Mouse (Mus musculus) c-Kit-positive CD71-positive TER-119-negative erythroid progenitor cells, embryonic 14.5 days (primary cell): ENCODE results near the gene Wdfy2.
"Not testable (repeated sequence)": the region's sequence is repeated elsewhere in the genome, so short reads cannot be mapped to it uniquely, and the experiment has no call there.

Source experiments
- DNase-seq: peaks from one replicate; pipeline ENCODE4 v3.0.0-alpha.2; 2013; ENCODE audit warnings: low read depth

Wdfy2 gene

GRCm38 (mm10) chr14:62879497-62879896, 42.0 kb downstream of the Wdfy2 start:
- peak; percentile 63 for DNase-seq

- no peak for DNase-seq
These were observed 42.8 kb downstream of the Wdfy2 start for GRCm38 (mm10) chr14:62880084-62880851.

- no peak for DNase-seq
These were observed 44.7 kb downstream of the Wdfy2 start for GRCm38 (mm10) chr14:62882061-62882614.

GRCm38 (mm10) chr14:62883551-62883950, 46.1 kb downstream of the Wdfy2 start:
- no peak for DNase-seq

- no peak for DNase-seq
These were observed 46.7 kb downstream of the Wdfy2 start for GRCm38 (mm10) chr14:62884171-62884570.

GRCm38 (mm10) chr14:62884639-62885038, 47.2 kb downstream of the Wdfy2 start:
- no peak for DNase-seq

GRCm38 (mm10) chr14:62885146-62885545, 47.7 kb downstream of the Wdfy2 start:
- no peak for DNase-seq

- DNase-seq, result no peak
These were observed 53.9 kb downstream of the Wdfy2 start for GRCm38 (mm10) chr14:62891401-62891800.

GRCm38 (mm10) chr14:62892771-62893641, 55.5 kb downstream of the Wdfy2 start:
- DNase-seq, result no peak

GRCm38 (mm10) chr14:62893642-62894180, 56.2 kb downstream of the Wdfy2 start:
- DNase-seq, result not testable (repeated sequence)

- no peak for DNase-seq
These were observed 57.7 kb downstream of the Wdfy2 start for GRCm38 (mm10) chr14:62894924-62895840.

- DNase-seq, result no peak
These were observed 60.6 kb downstream of the Wdfy2 start for GRCm38 (mm10) chr14:62898061-62898460.

- no peak for DNase-seq
These were observed 70.4 kb downstream of the Wdfy2 start for GRCm38 (mm10) chr14:62907888-62908287.

GRCm38 (mm10) chr14:62908550-62908949, 71.1 kb downstream of the Wdfy2 start:
- DNase-seq, result no peak

GRCm38 (mm10) chr14:62910859-62911258, 73.4 kb downstream of the Wdfy2 start:
- no peak for DNase-seq

GRCm38 (mm10) chr14:62915146-62915685, 77.7 kb downstream of the Wdfy2 start:
- DNase-seq, result no peak

GRCm38 (mm10) chr14:62916488-62917034, 79.1 kb downstream of the Wdfy2 start:
- no peak for DNase-seq

- DNase-seq, result no peak
These were observed 83.9 kb downstream of the Wdfy2 start for GRCm38 (mm10) chr14:62921401-62921800.

GRCm38 (mm10) chr14:62922637-62923036, 85.2 kb downstream of the Wdfy2 start:
- DNase-seq, result no peak

- peak; percentile 14 for DNase-seq
These were observed 87.3 kb downstream of the Wdfy2 start for GRCm38 (mm10) chr14:62924800-62925199.

GRCm38 (mm10) chr14:62928101-62928541, 90.6 kb downstream of the Wdfy2 start:
- no peak for DNase-seq
